Mouse (Mus musculus) skeletal muscle tissue, adult 2 months (tissue): ENCODE data around the gene Pcbp2.

Experiments
- DNase-seq: peaks from one replicate; pipeline ENCODE4 v3.0.0-alpha.2; 2012; ENCODE audit warnings: low read depth, low spot score

Gene Pcbp2

DNA sequence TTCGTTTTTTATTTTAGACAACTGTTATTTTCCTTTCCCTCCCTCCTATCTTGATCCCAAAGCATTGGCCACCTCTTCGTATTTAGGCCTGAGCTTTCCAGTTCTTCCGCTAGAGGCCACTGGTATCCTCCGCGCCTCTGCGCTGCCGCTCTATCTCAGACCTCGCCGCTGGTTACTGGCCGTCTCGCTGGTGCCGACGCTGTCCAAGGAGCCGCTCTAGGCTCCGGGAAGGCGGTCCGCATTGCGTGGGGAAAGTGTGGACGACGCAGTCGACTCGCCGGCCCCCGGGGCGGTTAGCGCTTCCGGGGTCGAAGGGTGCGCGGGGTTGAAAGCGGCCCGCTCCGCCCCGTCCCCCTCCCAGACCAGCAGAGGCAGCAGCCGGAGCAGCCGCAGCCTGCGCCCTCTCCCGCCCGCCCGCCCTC lies at the start of gene Pcbp2:
TSS of gene Pcbp2 (plus strand) at position 357 of the 422 bp plus-strand sequence.
- peak; percentile 97 for DNase-seq

DNA sequence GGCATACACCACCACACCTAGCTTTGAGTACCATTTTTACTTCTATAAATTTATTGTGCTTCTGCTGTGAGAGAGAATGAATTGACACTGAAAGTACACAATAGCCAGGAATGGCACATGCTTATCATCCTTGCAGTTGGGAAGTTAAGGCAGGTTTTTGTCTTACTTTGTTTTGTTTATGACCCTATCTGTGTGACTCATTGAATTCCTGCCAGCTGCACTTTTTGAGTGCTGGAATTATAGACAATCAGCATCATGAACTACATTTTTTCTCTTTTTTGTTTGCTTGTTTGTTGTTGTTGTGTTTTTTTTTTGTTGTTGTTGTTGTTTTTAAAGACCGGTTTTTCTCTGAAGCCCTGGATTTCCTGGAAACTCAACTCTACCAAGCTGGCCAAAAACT lies 49.4 kb upstream of the Pcbp2 start:
- DNase-seq, result no peak

- peak; percentile 31 for DNase-seq
These were observed 48.9 kb upstream of the Pcbp2 start for GRCm38 (mm10) chr15:102421437-102421836.

DNA sequence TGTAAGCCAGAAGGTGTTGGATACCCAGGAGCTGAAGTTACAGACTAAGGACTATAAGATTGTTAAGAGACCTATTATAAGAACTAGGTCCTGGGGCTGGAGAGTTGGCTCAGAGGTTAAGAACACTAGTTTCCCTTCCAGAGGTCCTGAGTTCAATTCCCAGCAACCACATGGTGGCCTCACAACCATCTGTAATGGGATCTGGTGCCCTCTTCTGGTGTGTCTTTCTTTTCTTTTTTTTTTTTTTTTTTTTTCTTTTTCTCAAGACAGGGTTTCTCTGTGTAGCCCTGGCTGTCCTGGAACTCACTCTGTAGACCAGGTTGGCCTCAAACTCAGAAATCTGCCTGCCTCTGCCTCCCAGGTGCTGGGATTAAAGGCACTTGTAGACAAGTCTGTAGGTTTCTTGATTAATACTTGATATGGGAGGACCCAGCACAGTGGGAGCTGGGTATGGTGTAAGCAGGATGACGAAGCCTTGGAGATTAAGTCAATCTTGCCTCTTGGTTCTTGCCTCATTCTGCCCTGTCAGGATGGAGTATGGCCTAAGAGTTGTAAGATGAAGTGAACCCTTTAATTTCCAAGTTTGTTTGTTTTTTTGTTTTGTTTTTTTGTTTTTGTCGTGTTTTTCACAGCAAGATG lies 46.6 kb upstream of the Pcbp2 start:
- no peak for DNase-seq

DNA sequence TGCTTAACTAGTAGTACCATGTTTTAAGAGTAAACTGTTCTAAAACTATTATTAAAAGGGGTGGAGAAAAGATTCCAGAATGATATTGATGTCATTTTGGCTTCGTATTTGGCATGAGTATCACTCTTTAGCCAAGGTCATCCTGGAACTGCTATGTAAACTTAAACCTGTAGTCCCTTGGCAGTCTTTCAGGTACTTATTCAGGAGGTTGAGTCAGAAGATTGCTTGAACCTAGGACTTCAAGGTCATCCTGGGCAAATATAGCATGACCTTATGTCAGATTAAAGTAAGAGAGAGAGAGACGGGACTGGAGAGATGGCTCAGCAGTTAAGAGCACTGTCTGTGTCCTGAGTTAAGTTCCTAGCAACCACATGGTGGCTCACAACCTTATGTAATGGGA lies 45.7 kb upstream of the Pcbp2 start:
- no peak for DNase-seq

- no peak for DNase-seq
These were observed 43.4 kb upstream of the Pcbp2 start for GRCm38 (mm10) chr15:102426963-102427362.

- no peak for DNase-seq
These were observed 38.3 kb upstream of the Pcbp2 start for GRCm38 (mm10) chr15:102432046-102432445.

DNA sequence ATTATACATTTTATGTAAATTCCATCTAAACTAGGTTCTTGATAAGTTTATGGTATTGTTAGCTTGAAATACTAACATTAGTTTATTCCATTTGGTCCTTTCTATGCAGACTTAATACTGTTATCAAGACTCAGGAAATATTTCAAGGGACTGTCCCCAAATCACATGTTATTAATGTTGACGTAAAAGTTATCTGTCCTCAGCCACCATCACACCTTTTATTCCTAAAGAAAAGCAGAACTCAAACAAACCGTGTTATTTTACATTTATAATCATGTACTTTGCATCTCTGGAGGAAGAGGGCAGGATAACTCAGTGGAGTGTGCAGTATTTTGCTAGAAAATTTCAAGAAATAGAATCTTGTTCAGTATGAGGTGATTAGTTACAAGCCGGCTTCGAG lies 37.2 kb upstream of the Pcbp2 start:
- no peak for DNase-seq

DNA sequence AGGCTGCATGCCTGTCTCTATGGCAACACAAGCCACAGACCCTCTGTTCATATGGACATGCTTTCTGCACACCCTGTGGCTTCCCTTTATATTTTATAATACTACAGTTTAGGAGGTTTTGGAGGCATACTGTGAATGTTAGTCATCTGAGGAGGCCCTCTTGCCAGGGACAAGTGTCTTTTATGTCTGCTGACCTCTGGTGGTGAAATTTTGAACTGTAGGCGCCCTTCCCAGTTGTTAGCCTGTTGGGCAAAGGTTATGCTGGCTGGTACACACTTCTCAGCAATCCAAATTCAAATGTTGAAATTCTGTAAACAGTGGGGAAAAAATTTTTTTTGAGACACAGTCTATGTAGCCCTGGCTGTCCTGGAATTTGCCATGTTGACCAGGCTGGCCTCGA lies 27.8 kb upstream of the Pcbp2 start:
- DNase-seq, result peak; percentile 66

DNA sequence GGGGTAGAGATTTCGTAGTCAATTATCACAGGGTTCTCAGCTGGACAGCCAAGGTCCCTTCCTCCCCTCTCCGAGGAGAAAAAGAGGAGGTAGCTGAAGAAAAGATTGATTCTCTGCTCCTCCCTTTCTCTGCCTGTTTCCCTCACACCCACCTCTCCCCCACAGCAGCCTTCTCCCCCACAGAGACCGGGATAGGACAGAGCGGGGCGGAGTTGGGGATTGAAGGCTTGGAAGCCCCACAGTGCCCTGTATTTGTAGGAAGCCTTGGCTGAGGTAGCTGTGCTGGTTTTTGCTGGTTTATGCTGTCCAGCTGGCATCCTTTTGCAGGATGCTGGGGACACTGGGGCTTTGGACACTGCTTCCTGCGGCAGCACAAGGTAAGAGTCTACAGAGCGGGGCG lies 25.2 kb upstream of the Pcbp2 start, which contains the start of gene Amhr2:
TSS of gene Amhr2 (plus strand) at position 222 of the 400 bp plus-strand sequence.
- no peak for DNase-seq

GRCm38 (mm10) chr15:102446448-102446847 lies 23.9 kb upstream of the Pcbp2 start:
- DNase-seq, result no peak

DNA sequence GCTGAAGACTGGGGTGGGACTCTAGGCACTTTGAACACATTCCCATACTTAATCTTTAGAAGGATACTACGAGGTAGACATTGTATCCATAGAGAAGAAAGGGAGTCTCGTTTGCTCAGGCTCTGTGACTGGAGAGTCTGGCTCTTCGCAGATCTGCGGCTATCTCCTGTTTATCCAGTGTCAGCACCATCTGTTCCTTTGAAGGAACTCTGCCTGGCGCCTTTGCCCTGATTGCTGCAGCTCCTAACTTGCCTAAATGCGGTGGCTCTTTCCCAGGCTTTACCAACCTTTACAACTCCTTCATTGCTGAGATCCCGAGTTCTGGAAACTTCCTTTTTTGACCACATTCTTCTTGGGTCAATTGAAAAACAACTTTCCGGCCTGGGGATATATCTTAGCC lies 21.0 kb upstream of the Pcbp2 start:
- DNase-seq, result no peak

- DNase-seq, result no peak
These were observed 19.4 kb upstream of the Pcbp2 start for GRCm38 (mm10) chr15:102450928-102451327.

DNA sequence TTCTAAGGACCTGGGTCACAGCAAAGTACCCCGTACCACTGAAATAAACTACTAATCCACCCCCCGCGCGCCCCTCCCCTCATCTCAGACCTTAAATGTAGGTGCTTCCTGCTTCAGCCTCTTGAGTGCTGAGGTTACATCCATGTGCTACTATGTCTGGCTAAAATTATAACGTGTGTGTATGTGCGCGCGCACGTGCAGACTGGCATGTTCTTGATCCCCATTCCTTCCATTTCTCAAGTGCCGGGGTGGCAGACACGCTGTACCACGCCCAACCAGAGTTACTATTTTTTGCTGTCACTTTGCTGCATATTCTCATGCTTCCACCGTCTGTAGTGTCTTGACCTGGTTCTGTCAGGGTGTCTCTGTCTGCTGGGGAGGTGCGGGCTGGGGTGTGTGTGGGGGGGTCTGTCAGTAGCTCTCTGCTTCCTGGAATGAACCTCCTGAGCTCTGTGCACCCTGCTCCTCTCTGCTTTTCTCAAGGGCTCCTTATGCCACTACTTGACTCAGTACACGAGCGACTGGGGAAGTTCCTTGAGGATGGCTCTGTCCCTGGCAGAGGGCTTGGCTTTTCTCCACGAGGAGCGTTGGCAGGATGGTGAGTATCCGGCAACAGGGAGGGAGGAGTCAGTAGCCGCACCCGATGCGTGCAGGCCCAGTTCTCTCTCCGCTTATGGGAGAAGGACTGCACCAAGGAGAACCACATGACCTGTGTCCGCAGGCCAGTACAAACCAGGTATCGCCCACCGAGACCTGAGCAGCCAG lies 18.5 kb upstream of the Pcbp2 start:
- DNase-seq, result peak; percentile 68

DNA sequence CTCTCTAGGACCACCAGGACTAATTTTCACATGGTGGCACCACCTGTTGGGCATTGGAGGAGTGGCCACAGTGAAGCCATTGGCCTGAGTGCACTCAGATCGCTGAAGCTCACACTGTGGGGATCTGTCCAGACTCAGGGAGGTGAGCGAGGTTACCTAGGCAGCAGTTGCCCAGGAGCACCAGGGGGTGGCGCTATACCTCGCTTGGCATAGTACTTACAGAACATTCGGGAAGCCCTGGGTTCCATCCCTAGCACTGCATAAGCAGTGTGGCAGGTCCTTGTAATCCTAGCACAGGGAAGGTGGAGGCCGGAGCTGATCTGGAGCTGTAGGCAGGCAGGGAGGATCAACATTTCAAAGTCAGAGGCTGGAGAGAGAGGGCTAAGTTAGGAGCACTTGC lies 14.3 kb upstream of the Pcbp2 start:
- DNase-seq, result no peak

DNA sequence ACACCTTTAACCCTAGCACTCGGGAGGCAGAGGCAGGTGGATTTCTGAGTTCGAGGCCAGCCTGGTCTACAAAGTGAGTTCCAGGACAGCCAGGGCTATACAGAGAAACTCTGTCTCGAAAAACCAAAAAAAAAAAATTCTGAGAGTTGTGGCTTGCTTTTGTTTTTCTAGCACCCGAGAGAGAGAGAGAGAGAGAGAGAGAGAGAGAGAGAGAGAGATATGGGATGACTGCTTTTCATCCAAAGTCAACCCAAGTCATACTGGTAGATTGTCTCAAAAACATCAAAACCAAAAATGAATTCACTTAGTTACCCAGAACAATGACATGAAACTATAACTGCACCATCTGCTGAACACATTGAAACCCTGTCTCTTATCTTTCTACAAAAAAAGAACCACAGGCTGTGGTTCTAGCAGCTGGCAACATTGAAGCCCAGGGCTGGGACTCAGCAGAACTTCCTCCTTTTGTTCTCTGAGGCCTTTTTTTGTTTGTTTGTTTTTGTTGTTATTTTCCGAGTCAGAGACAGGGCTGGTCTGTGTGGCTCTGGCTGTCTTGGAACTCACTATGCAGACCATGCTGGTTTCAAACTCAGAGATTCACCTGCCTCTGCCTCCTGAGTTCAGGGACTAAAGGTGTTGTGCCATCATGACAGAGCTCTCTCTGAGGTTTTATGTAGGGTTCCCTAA lies 12.1 kb upstream of the Pcbp2 start:
- no peak for DNase-seq

DNA sequence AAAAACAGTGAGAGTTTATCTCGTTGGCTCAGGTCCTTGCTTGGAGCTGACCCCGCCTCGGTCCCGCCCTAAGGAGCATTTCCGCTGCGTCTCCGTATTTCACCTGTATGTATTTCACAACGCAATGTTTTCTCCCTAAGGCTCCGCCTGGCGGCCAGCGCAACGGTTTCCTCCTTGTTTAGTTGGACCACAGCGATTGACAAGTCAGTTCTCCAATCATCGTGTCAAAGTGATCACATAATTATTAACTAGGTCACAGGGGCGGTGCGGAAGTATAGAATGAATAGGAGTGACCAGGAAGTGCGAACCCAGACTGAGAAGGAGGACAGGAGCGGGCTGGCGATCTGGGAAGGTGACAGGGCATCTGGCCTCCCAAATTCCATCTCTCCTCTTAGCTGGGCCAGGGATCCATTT lies 11.4 kb upstream of the Pcbp2 start, which contains the start of gene Prr13:
TSS of gene Prr13 (plus strand) at position 125 of the 414 bp plus-strand sequence.
- DNase-seq, result peak; percentile 91

DNA sequence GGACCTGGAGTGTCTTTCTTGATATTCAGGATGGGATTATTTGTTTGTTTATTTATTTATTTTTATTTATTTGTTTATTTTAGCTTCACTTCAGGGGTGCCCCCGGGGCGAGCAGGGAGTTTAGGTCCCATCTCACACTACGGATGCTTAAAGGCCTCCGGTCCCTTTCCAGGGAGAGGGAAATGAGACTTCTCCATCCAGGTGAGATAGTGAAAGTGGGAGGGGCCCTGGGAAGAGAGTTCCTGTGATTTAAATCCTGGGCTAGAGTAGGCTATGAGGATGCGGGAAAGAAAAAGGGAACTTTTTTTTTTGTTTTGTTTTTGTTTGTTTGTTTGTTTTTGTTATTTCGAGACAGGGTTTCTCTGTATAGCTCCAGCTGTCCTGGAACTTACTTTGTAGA lies 11.0 kb upstream of the Pcbp2 start:
- DNase-seq, result no peak

GRCm38 (mm10) chr15:102459847-102460246 lies 10.5 kb upstream of the Pcbp2 start:
- no peak for DNase-seq

DNA sequence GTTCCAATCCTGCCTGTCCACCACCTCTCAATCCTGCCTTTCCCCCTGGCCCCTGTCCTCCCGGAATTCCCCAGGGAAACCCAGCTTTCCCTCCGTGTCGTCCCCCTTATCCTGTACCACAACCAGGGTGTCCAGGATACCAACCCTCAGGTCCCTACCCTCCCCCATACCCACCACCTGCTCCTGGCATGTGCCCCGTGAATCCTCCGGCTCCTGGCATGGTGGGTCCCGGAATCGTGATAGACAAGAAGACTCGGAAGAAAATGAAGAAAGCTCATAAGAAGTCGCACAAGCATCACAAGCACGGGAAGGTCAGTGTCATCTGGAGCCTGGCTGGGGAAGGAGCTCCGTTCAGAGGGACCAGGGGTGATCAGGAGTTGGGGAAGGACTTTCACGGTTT lies 9.9 kb upstream of the Pcbp2 start:
- DNase-seq, result no peak

- no peak for DNase-seq
These were observed 9.4 kb upstream of the Pcbp2 start for GRCm38 (mm10) chr15:102460971-102461370.

GRCm38 (mm10) chr15:102461430-102462075 lies 8.8 kb upstream of the Pcbp2 start:
- no peak for DNase-seq
